Mouse (Mus musculus) limb, embryonic 14.5 days (tissue): Measurements from ENCODE around the gene Vasp. TPM values are rescaled to one million over a fixed set of nuclear protein-coding genes. Genes with fewer than 3 reads are reported as not detected.

ENCODE experiments used
- ATAC-seq: fragments of 200-750 bp; cut with Nextera tagmentation; 2 replicates; pipeline ENCODE4 v1.8.0; 2017; ENCODE audit warnings: low read depth, moderate number of reproducible peaks, moderate TSS enrichment; ENCODE audit not compliant: low FRiP score
- DNase-seq: peaks from one replicate; pipeline ENCODE4 v3.0.0-alpha.2; 2015; ENCODE audit warnings: low spot score
- H3K27ac ChIP-seq: fragments of 300-500 bp; sonication (generic); replicated peaks from 2 replicates; pipeline ENCODE4 v1.5.1; 2014; ENCODE audit warnings: low read depth, mild to moderate bottlenecking, low read length, moderate library complexity, mixed read lengths
- H3K27me3 ChIP-seq: fragments of 300-500 bp; sonication (generic); 2 replicates; pipeline ENCODE4 v1.6.1; 2014; ENCODE audit warnings: low read length, mixed read lengths; ENCODE audit not compliant: control insufficient read depth, insufficient read depth
- H3K36me3 ChIP-seq: fragments of 300-500 bp; sonication (generic); 2 replicates; pipeline ENCODE4 v1.6.1; 2014; ENCODE audit warnings: mild to moderate bottlenecking, low read length, moderate library complexity, mixed read lengths; ENCODE audit not compliant: control insufficient read depth, insufficient read depth
- H3K4me1 ChIP-seq: fragments of 300-500 bp; sonication (generic); 2 replicates; pipeline ENCODE4 v1.6.1; 2014; ENCODE audit warnings: antibody characterized with exemption, low read length, mixed read lengths; ENCODE audit not compliant: control insufficient read depth, insufficient read depth
- H3K4me2 ChIP-seq: fragments of 300-500 bp; sonication (generic); replicated peaks from 2 replicates; pipeline ENCODE4 v1.6.1; 2014; ENCODE audit warnings: low read depth, mild to moderate bottlenecking, low read length, moderate library complexity; ENCODE audit not compliant: severe bottlenecking
- H3K4me3 ChIP-seq: fragments of 300-500 bp; sonication (generic); replicated peaks from 2 replicates; pipeline ENCODE4 v1.5.1; 2014; ENCODE audit warnings: low read length
- H3K9ac ChIP-seq: fragments of 300-500 bp; sonication (generic); 2 replicates; pipeline ENCODE4 v1.6.1; 2014; ENCODE audit warnings: mild to moderate bottlenecking, low read depth, low read length, moderate library complexity; ENCODE audit not compliant: severe bottlenecking
- H3K9me3 ChIP-seq: fragments of 300-500 bp; sonication (generic); 2 replicates; pipeline ENCODE4 v1.6.1; 2016; ENCODE audit warnings: low read length; ENCODE audit not compliant: control insufficient read depth
- POLR2A ChIP-seq: fragments of 200-500 bp; IDR thresholded peaks from 2 replicates; pipeline ENCODE4 v1.8.0; 2012; ENCODE audit warnings: inconsistent platforms, mild to moderate bottlenecking, moderate library complexity, borderline replicate concordance; ENCODE audit not compliant: insufficient read depth, insufficient read length; ENCODE audit errors: extremely low read depth
- WGBS: fragments of 180-500 bp; shearing (Covaris S2); extraction: QIAGEN DNeasy Blood & Tissue Kit; methylation state at CpG from one replicate; pipeline ENCODE4 v1.1.7; 2014; 5-methylcytosine and 5-hydroxymethylcytosine counted together
- polyA plus RNA-seq, 2 experiments: library from polyadenylated mRNA; depleted of rRNA in 1 of 2; stranded (reverse) in 1 of 2; unstranded in 1 of 2; fragments of >200 nt; fragmentation: Nextera tagmentation in 1 of 2; extraction: Ambion mirVana in 1 of 2; gene quantifications; 2 replicates each; pipeline versions ENCODE4 v1.2.1 to v1.2.3; 2012 to 2014

Vasp gene
- polyA plus RNA-seq (2012; rRNA removed) (126 and 169 TPM in 2 replicates), polyA plus RNA-seq (2014; fragmentation: Nextera tagmentation; extraction: Ambion mirVana) (66.7 and 67.0 TPM in 2 replicates)

- Histone ChIP-seq H3K4me3 (peak within 1 kb of the TSS; percentile 92), H3K4me2 (peak within 1 kb of the TSS; percentile 97), H3K27me3 (no peaks in the 10 kb centered on the region), H3K4me1 (peaks cover 18% of the 10 kb centered on the region), H3K9ac (peak within 1 kb of the TSS; percentile 77), H3K27ac (peak within 1 kb of the TSS; percentile 76), H3K9me3 (no peaks in the 10 kb centered on the region), H3K36me3 (peaks cover 11% of the 10 kb centered on the region)
- TF ChIP-seq POLR2A, result peak; percentile 58; the same call in 1 of the 2 replicates
- WGBS, result under 1% methylated on average over 52 of the region's 62 CpGs
- ATAC-seq, result peak; percentile 84
- peak; percentile 86 for DNase-seq
These were observed at the start of gene Vasp for GRCm38 (mm10) chr7:19271238-19272172. Vasp (minus strand) TSS chr7:19271817.

GRCm38 (mm10) chr7:19320637-19321036 lies 49.0 kb upstream of the Vasp start:
- H3K9ac ChIP-seq, result 0 out of 2 replicates have a peak overlapping the region, but pooled peaks have one; percentile 9
- 43% methylated on average over 7 of the region's 7 CpGs for WGBS
- ATAC-seq, result no peak
- H3K27ac ChIP-seq, result no peak overlapping the region
- no peaks in the 10 kb centered on the region for H3K27me3 ChIP-seq
- no peaks in the 10 kb centered on the region for H3K36me3 ChIP-seq
- H3K4me2 ChIP-seq, result peak overlapping the region; percentile 89
- no peaks in the 10 kb centered on the region for H3K9me3 ChIP-seq
- no peak for DNase-seq
- peaks cover 9% of the 10 kb centered on the region; the same call in 1 of the 2 replicates for H3K4me1 ChIP-seq
- no peak for TF ChIP-seq POLR2A
- peak overlapping the region; percentile 42; the same call in 1 of the 2 replicates for H3K4me3 ChIP-seq

GRCm38 (mm10) chr7:19319906-19320305 lies 48.3 kb upstream of the Vasp start:
- H3K27ac ChIP-seq, result peak overlapping the region; percentile 52
- WGBS, result 3% methylated on average over 37 of the region's 41 CpGs
- peaks cover 9% of the 10 kb centered on the region; the same call in 1 of the 2 replicates for H3K4me1 ChIP-seq
- ATAC-seq, result peak; percentile 97
- peak overlapping the region; percentile 89 for H3K4me2 ChIP-seq
- H3K4me3 ChIP-seq, result peak overlapping the region; percentile 42
- H3K36me3 ChIP-seq, result no peaks in the 10 kb centered on the region
- no peaks in the 10 kb centered on the region for H3K27me3 ChIP-seq
- peak overlapping the region; percentile 55 for H3K9ac ChIP-seq
- TF ChIP-seq POLR2A, result no peak
- peak; percentile 95 for DNase-seq
- no peaks in the 10 kb centered on the region for H3K9me3 ChIP-seq

GRCm38 (mm10) chr7:19319458-19319857 lies 47.8 kb upstream of the Vasp start:
- H3K4me3 ChIP-seq, result peak overlapping the region; percentile 42
- H3K4me2 ChIP-seq, result peak overlapping the region; percentile 89
- no peak for TF ChIP-seq POLR2A
- WGBS, result 21% methylated on average over 9 of the region's 9 CpGs
- no peaks in the 10 kb centered on the region for H3K27me3 ChIP-seq
- H3K9me3 ChIP-seq, result no peaks in the 10 kb centered on the region
- peak overlapping the region; percentile 55 for H3K9ac ChIP-seq
- DNase-seq, result no peak
- H3K27ac ChIP-seq, result peak overlapping the region; percentile 52
- H3K36me3 ChIP-seq, result no peaks in the 10 kb centered on the region
- peak; percentile 51 for ATAC-seq
- peaks cover 9% of the 10 kb centered on the region; the same call in 1 of the 2 replicates for H3K4me1 ChIP-seq

- Histone ChIP-seq H3K27ac (no peak overlapping the region), H3K27me3 (no peaks in the 10 kb centered on the region), H3K4me3 (no peak overlapping the region), H3K36me3 (no peaks in the 10 kb centered on the region), H3K9ac (no peak overlapping the region), H3K4me2 (no peak overlapping the region), H3K4me1 (peaks cover 9% of the 10 kb centered on the region; the same call in 1 of the 2 replicates), H3K9me3 (no peaks in the 10 kb centered on the region)
- ATAC-seq (no peak), DNase-seq (no peak)
- TF ChIP-seq POLR2A, result no peak
- 72% methylated on average over 7 of the region's 7 CpGs for WGBS
These were observed 47.1 kb upstream of the Vasp start for GRCm38 (mm10) chr7:19318676-19319075.
